Mouse (Mus musculus) small intestine, adult 2 months (tissue): ENCODE results near the gene Orai2. TPM values are rescaled to one million over a fixed set of nuclear protein-coding genes. Genes with fewer than 3 reads are reported as not detected.

Experiments used
- H3K27ac ChIP-seq: fragments of 200-500 bp; 2 replicates; pipeline ENCODE4 v1.5.1; 2012; ENCODE audit warnings: low read depth, low read length, control low read depth, inconsistent platforms; ENCODE audit not compliant: insufficient read depth
- H3K27me3 ChIP-seq: fragments of 200-500 bp; 2 replicates; pipeline ENCODE4 v1.6.1; 2012; ENCODE audit warnings: mild to moderate bottlenecking, moderate library complexity, low read length, inconsistent platforms; ENCODE audit not compliant: control insufficient read depth, insufficient read depth
- H3K36me3 ChIP-seq: fragments of 200-500 bp; 2 replicates; pipeline ENCODE4 v1.6.1; 2012; ENCODE audit warnings: mild to moderate bottlenecking, low read length, control low read depth, inconsistent platforms; ENCODE audit not compliant: control insufficient read depth, insufficient read depth
- H3K4me1 ChIP-seq: fragments of 200-500 bp; 2 replicates; pipeline ENCODE4 v1.6.1; 2012; ENCODE audit warnings: low read length, inconsistent platforms, mixed read lengths; ENCODE audit not compliant: control insufficient read depth, insufficient read depth, insufficient read length
- H3K4me3 ChIP-seq: fragments of 200-500 bp; 2 replicates; pipeline ENCODE4 v1.5.1; 2012; ENCODE audit warnings: low read depth, mild to moderate bottlenecking, control low read depth, inconsistent platforms, low read length, moderate library complexity
- CTCF ChIP-seq: fragments of 200-500 bp; IDR thresholded peaks from 2 replicates; pipeline ENCODE4 v1.5.1; 2012; ENCODE audit warnings: low read depth, mild to moderate bottlenecking, control low read depth, inconsistent platforms, low read length, moderate library complexity, mixed read lengths; ENCODE audit not compliant: insufficient replicate concordance, insufficient read length; ENCODE audit errors: extremely low read depth
- POLR2A ChIP-seq: fragments of 200-500 bp; IDR thresholded peaks from 2 replicates; pipeline ENCODE4 v1.6.1; 2012; ENCODE audit warnings: low read depth, mild to moderate bottlenecking, control low read depth, inconsistent platforms, low read length, moderate library complexity
- WGBS: fragments of 180-500 bp; shearing (Covaris S2); methylation state at CpG from one replicate; pipeline ENCODE4 v1.1.7; 2018; 5-methylcytosine and 5-hydroxymethylcytosine counted together
- polyA plus RNA-seq: library from polyadenylated mRNA; depleted of rRNA; stranded (reverse); fragments of >200 nt; gene quantifications from 2 replicates; pipeline ENCODE4 v1.2.3, GENCODE M21; 2012

Gene Orai2
- polyA plus RNA-seq, 1 experiment: 31.4 TPM

GRCm38 (mm10) chr5:136144606-136145430 is 25.7 kb downstream of the Orai2 start:
- H3K4me3 ChIP-seq: no peak overlapping the region
- no peaks in the 10 kb centered on the region for H3K27me3 ChIP-seq
- no peak overlapping the region for H3K27ac ChIP-seq
- WGBS: 31% methylated on average over 12 of the region's 12 CpGs
- TF ChIP-seq CTCF (no peak), POLR2A (no peak)
- H3K36me3 ChIP-seq: peaks cover 15% of the 10 kb centered on the region
- H3K4me1 ChIP-seq: peaks cover 4% of the 10 kb centered on the region

- TF ChIP-seq POLR2A: no peak
- peak; percentile 45; the same call in 1 of the 2 replicates for TF ChIP-seq CTCF
- Histone ChIP-seq H3K36me3 (peaks cover 21% of the 10 kb centered on the region), H3K27me3 (no peaks in the 10 kb centered on the region), H3K4me1 (peaks cover 14% of the 10 kb centered on the region), H3K27ac (no peak overlapping the region), H3K4me3 (no peak overlapping the region)
- WGBS: 89% methylated on average over 6 of the region's 6 CpGs
These were observed 27.3 kb downstream of the Orai2 start for GRCm38 (mm10) chr5:136143161-136143755.

GRCm38 (mm10) chr5:136142746-136143145 is 27.8 kb downstream of the Orai2 start:
- no peak overlapping the region for H3K27ac ChIP-seq
- TF ChIP-seq POLR2A (no peak), CTCF (no peak)
- H3K4me3 ChIP-seq: no peak overlapping the region
- 88% methylated on average over 5 of the region's 5 CpGs for WGBS
- no peaks in the 10 kb centered on the region for H3K27me3 ChIP-seq
- peaks cover 21% of the 10 kb centered on the region for H3K36me3 ChIP-seq
- H3K4me1 ChIP-seq: peaks cover 14% of the 10 kb centered on the region

- H3K4me1 ChIP-seq: peaks cover 18% of the 10 kb centered on the region
- no peak overlapping the region for H3K4me3 ChIP-seq
- H3K27me3 ChIP-seq: no peaks in the 10 kb centered on the region
- TF ChIP-seq CTCF (no peak), POLR2A (no peak)
- 91% methylated on average over 10 of the region's 10 CpGs for WGBS
- no peak overlapping the region for H3K27ac ChIP-seq
- H3K36me3 ChIP-seq: peaks cover 21% of the 10 kb centered on the region
These were observed 30.4 kb downstream of the Orai2 start for GRCm38 (mm10) chr5:136140057-136140482.

GRCm38 (mm10) chr5:136139393-136139792 is 31.1 kb downstream of the Orai2 start:
- H3K27ac ChIP-seq: no peak overlapping the region
- H3K4me1 ChIP-seq: peaks cover 18% of the 10 kb centered on the region
- H3K36me3 ChIP-seq: peaks cover 21% of the 10 kb centered on the region
- WGBS: 36% methylated on average over 13 of the region's 13 CpGs
- H3K27me3 ChIP-seq: no peaks in the 10 kb centered on the region
- TF ChIP-seq POLR2A: no peak
- no peak for TF ChIP-seq CTCF
- peak overlapping the region; percentile 14; the same call in 1 of the 2 replicates for H3K4me3 ChIP-seq

GRCm38 (mm10) chr5:136137658-136138274 is 32.7 kb downstream of the Orai2 start:
- TF ChIP-seq CTCF (peak; percentile 73; the same call in 1 of the 2 replicates), POLR2A (no peak)
- 42% methylated on average over 13 of the region's 13 CpGs for WGBS
- Histone ChIP-seq H3K27me3 (no peaks in the 10 kb centered on the region), H3K36me3 (peaks cover 21% of the 10 kb centered on the region), H3K4me1 (peaks cover 18% of the 10 kb centered on the region), H3K4me3 (peak overlapping the region; percentile 34), H3K27ac (no peak overlapping the region)
